Mouse (Mus musculus) retina, adult 2 months (tissue): ENCODE measurements around the gene Chd3.

ENCODE experiments used
- DNase-seq: peaks from one replicate; pipeline ENCODE4 v3.0.0-alpha.2; 2012; ENCODE audit warnings: low read depth, low spot score

The Chd3 gene

DNA sequence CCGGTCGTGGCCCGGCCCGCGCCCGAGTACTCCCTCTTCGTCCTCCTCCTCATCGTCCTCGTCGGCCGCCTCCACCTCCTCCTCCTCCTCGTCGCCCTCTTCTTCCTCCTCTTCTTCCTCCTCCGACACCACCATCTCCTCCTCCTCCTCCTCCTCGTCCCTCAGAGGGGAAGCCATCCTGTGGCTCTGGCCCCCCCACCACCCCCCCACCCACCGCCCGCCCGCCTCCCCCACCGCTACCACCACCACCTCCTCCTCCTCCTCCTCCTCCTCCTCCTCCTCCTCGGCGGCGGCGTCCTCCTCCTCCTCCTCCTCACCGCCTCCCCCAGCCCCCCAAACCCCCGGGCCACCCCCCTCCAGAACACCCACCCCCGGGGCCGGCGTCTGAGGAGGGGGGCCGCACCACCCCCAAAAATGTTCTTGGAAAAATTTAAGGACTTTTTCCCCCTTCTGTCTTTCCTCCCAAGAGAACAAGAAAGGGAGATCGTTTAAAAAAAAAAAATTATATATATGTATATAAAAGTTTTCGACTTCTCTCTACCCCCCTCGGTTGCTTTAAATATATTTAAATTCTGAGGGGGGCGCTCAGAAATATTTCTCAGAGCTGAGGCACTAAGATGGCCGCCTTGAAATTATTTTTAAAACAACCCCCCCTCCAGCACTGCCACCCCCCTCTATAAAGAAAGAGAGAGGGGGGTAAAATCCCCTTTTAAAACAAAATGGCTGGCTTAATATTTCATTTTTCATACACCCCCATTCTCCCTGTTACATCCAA lies at the start of gene Chd3:
Gene Chd3, minus strand, starts transcription at position 192 of the 775 bp plus-strand sequence.
- DNase-seq, result no peak

- peak; percentile 83 for DNase-seq
These were observed 48.5 kb upstream of the Chd3 start for GRCm38 (mm10) chr11:69417449-69418384.

DNA sequence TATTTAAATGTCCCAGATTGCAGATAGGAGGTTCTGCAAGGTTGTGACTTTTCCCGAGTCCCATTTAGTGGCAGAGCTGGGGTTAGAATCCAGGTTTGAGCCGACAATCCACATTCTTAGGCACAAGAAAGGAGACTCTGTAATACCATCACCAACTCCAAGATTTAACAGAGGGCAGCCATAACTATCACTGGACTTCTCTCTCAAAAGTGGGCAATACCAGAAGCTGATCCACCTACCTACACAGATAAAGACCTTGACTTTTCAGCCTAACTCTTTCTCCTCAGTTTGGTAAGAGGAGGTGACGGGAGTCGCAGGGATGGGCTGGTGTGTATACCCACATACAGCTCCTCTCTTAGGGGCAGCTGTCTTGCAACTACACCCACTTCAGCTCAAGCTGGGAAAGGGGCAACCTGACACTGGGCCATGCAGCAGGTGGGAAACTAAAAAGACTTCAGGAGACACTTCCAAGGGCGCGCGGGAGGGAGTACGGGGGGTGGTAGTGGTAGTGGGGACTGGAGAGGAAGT lies 47.8 kb upstream of the Chd3 start:
- DNase-seq, result no peak

DNA sequence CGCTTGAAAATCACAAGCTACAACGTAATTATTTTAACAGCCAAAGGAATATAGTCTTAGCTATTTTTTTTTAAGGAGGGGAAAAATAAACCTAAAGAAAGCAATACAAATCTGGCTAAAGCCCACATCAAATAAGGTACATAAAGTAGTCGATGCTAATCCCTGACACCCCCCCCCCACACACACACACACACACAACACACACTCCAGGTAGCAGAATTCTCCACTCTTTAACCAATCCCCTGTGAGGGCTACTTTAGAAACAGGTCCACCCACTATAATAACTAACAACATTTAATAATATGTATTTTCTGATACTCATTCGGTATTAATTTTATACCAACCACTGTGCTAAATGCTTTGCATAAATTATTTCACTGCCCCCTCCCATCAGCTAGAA lies 47.3 kb upstream of the Chd3 start:
- no peak for DNase-seq

DNA sequence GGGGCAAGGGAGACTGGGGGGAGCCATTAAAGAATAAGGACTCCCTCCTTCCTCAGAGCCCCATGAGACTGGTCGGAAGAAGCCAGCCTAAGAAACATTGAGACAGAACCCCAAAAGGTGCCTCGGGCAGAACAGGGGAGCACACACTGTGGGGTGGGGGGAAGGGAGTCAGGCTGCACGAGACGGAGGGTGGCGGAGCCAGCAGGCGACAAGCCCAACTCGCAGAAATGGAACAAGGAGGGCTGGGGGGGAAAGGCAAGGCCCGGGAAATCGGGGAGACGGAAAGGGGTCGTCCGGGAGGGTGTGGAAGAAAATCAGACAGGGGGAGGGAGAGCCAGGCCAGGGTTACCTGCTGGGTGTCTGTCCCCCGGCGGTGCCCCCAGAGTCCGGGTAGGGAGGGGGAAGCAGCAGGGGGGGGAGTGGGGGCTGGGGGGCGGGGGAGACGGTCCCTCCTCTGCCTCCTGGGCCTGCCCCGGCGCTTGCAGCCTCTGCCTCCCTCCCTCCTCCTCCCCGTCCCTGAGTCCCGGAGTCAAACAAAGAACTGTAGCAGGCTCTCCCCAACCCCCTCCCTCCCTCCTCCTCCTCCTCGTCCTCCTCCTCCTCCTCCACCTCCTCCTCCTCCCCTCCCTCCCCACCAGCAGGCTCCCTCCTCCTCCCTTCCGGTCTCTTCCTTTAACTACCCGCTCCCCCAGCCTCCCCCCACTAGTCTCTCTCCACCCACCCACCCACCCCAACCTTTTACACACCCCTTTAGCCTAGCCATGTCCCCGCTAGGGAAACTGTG lies 46.7 kb upstream of the Chd3 start:
- DNase-seq, result no peak

DNA sequence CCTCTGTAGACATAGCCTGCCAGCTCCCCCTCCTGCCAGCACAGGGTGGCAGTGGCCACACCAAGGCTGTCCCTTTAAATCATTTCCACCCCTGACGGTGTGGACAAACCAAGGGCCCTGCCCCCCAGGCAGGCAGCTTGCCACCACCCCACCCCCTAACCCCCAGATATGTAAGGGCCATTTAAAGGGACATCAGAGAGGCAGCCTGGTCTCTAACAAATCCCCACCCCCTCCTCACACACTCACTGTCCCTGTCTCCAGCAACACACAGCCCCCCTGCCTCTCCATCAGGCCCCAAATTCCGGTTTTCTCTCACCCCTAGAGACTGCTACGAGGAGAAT lies 46.1 kb upstream of the Chd3 start:
- no peak for DNase-seq

DNA sequence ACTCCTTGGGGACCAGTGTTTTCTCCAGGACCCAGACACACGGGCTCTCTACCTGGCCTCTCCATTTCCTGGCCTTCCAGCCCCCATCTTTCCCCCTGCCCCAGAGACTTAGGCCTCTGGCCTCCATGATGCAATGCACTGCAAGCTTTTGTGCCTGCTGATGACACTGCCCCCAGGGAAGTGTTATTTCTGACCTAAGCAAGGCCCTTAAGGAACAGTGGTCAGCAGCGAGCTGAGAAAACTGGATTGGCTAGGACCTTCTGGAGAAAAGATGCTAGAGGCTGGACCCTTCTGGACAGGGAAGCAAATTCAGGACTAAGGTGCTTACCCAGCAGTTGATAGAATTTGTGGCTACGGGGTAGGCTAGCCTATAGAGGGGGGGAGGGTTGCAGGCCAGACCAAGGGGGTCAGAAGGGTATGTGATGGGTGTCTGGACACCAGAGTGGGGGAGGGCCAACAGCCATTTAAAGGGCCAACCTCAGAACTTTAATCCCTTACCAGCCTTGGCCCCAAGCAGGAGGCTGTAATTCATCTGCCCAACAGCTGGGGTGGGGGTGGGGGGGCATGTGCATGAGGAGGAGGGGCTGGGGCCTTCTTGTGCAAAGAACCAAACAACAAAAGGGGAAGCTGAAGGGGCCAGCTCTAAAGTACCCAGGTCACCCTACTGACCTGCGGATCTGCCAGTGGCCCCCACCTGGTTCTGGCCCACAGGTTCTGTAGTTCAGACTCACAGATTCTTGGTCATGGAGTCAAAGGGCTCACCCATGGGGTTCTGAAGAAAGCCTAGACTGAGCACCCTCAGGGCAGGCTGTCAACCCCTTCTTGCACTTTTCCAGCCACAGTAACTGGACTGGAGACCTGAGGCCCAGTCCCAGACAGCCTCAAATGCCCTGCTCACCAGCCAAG lies 45.5 kb upstream of the Chd3 start:
- DNase-seq, result no peak

DNA sequence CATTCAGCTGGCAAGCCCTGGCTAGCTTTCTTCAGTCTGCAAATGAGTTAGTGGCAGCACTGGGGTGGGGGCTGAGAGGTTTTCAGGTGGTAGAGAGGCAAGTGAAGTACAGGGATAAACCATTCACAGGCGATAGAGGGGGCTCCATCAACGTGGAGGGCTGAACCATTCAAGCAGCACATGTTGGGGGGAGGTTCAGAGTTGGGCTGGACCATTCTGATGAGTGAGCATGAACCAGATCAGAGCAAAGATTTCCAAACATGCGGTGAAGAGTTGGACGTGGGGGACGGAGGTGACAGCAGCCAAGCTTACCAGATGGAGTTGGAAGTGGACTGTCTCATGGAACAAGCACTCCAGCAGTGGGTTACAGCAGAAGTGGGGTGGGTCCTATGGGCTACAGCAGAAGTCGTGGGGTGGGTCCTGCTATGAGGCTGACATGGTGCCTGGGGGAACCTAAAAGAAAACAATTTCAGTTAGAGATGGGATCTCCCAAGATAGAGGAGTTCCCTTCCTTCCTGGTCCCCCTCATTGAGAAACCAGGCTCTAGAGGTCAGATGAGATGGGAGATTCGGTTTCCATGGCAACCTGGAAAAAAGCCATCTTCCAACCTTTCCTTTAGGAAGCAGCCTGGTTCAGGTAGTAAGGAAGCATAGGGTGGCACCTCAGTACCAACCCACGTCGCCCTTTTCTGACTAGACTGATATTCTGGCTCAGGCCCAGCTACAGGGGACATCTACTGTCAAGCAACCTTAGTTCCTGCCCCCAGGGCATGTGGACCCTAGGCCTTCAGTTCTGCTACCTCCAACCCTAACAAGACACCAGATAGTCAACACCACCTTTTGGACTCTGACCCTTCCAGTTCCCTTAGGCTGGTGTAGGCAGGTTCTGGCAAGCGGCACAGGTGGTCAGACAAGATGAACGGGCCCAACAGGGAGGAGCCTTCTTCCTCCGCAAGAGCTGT lies 44.3 kb upstream of the Chd3 start, which contains the start of gene Kdm6b:
Gene Kdm6b, minus strand, starts transcription at position 455 of the 961 bp plus-strand sequence.
- DNase-seq, result no peak

DNA sequence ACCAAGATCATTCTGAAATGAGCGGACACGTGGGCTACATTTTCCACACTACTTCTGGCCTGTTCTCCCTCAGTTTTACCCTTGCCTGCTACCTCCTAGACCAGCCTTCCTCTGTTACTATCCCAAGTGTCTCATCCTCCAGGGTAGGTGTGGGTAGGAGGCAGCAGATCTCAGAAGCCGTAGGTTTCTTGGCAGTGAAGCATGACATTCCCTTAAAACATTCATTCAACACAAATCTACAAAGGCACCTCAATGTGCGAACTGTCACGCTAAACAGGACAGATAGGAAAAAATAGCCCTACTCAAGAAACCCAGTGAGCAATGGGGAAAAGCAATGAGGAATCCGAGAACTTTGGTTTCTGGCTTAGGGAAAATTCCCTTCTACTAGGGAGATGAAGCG lies 43.3 kb upstream of the Chd3 start:
- DNase-seq, result no peak

GRCm38 (mm10) chr11:69411538-69412203 lies 42.5 kb upstream of the Chd3 start:
- no peak for DNase-seq

GRCm38 (mm10) chr11:69411073-69411535 lies 41.9 kb upstream of the Chd3 start:
- DNase-seq, result peak; percentile 96

DNA sequence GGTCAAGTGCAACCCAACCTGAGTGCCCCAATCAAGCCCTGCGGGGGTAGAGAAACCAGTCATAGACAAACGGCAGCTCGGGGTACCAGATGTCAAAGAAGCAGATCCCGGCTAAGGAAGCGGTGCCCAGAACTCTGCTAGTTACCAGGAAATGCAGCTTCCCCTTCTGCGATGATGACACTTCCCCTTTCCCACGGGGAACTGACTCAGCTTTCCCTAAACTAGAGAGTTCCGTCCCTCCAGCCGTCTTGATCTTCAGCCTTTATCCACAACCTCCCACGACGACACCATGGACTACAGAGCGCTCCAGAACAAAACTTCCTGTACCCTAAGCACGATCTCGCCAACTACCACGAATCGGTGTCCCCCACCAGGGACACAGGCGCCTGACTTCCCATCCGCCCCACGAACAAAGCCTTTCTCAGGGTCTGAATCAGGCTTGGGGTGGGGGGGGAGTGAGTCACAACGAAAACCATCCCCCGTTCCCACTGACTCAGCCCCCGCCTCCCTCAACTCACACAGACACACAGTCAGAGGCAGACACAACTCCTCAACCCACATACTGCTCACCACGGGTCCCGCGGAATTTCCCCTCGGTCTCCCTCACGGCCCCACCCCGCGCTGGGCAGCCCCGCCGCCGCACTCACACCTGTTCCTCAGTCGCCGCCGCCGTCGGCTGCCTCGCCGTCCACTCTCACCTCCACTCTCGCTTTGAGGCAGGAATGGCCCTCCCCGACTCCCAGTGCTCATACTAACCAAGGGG lies 41.3 kb upstream of the Chd3 start:
- no peak for DNase-seq

DNA sequence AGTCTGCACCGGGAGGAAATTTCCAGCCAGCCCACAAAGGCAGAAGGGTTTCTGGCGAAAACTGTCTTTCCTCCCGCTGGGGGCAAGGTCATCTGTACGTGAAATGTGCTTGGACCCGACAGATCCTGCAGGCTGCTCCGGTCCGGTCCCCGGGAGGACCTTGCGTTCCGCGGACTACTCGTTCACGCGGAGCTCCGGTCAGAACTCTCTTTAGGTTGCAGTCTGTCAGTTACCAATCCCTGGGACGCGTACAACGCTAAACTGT lies 40.8 kb upstream of the Chd3 start:
- no peak for DNase-seq

GRCm38 (mm10) chr11:69409378-69410044 lies 40.3 kb upstream of the Chd3 start:
- no peak for DNase-seq

DNA sequence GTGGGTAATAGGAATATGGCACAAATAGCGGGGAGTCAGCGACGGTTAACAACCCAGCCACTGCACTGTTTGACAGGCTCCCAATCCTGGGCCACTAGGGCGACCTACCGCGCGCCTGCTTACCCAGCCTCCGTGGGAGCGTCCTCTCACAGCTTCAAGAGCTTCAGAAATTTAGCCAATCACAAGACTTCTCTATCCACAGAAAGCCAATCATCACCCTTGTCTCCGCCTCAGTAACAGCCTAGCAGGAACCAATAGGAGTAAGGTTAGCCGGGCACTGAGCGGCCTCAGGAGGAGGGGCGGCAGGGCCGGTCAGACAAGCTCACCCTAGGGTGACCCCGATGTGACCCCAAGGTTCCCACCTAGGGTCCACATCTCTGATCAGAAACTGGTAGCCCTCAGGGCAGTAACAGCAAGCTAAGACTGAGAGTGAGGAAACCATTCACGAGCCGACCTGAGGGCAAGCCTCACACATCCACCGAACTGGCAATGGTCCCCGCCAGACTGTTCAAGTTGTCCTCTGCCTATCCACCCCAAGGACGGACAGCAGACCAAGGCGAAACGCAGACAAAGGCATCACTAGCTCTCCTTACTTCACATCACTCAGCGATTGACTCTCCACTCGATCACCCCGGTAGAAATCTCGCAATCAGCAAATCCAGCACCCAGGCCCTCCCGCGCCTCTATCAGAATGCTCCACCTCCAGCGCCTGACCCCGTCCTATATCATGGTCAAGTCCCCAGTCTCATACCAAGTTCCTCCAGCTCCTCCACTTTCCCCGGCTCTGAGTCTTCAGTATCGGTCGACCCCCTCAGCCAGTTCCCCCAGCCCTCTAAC lies 39.6 kb upstream of the Chd3 start:
- DNase-seq, result peak; percentile 82

DNA sequence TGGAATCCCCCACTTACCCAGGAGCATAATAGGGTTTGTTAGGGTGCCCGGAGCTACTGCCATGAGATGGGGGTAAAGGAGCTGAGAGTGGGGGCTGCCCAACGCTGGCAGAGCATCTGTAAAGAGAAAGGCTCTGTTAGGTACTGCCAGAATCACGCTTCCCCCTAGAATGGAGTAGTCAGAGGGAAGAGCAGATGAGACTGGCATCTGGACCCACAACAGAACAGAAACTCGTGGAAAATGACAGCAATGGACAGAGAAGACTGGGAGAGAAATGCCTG lies 38.5 kb upstream of the Chd3 start:
- no peak for DNase-seq
